Mouse (Mus musculus) v-Abl transformed pro-B cells (cell line): ENCODE data around the gene Lexm.

ENCODE experiments used
- in situ Hi-C, 2 experiments: fragments of 400-800 bp; cut with MboI; formaldehyde crosslinking; loops; one replicate each; pipeline ENCODE4 v1.15.1; 2025; ENCODE audit not compliant: unreplicated experiment in 2 of 2

The Lexm gene

DNA sequence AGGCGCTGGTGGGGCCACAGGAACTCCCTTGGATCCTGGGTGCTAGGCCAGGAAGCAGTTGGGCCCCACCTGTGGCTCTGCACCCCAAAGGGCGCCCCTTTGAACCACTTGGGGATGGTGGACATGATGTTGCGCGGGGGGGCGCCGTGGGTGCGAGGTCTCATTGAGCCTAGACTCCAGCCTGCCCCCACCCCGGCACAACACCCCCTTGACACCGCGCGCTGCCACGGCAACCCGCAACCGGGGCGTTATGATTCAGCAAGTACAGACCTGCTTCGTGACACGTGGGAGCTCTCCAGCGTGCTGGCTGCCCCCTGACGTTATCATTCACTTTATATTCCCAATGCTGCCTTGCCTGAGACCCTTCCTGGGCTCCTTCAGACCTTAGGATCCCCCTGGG lies at the start of gene Lexm:
Lexm (minus strand) TSS at position 186 of the 400 bp plus-strand sequence.
- in situ Hi-C loops: loop anchor here in 1 of 2 experiments (25.0 kb wide), 1 partner anchor 1045 kb away; no protein-coding TSS in a partner anchor

DNA sequence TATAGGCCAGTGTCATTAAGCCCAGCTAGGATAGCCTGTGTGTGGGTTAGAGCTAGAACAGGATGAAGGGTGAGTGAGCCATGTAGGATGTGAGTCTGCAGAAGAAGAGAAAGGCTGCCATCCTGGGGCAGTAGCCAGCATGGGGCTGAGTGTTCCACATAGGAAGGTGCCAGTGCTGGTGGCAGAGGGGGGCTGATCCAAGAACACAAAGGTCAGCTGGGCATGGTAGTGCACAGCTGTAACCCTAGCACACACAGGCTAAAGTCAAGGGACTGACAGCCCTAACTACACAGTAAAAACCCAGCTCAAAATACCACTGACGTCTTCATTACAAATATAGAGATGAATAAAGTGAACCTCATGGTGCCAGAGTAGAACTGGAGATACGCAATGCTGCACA lies 49.5 kb upstream of the Lexm start:
- in situ Hi-C loops: no loop called here

DNA sequence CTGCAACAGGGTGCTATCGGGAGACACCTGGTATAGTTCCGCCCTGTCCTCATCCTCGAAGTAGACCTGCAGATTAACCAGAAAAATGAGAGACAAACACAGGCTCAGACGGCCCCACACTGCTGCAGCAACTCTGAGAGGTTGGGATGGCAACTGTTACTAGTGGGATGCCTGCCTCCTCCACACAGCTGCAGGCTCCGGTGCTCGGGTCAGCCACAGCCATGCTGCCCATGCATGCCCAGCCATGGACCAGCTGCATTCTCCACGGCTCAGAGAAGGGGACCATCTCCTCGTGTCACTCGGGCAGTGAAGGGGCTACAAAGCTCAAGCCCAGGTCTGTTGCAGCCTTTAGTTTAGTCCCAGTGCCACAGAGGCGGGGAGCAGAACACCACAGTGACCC lies 48.6 kb upstream of the Lexm start:
- in situ Hi-C loops: no loop called here

DNA sequence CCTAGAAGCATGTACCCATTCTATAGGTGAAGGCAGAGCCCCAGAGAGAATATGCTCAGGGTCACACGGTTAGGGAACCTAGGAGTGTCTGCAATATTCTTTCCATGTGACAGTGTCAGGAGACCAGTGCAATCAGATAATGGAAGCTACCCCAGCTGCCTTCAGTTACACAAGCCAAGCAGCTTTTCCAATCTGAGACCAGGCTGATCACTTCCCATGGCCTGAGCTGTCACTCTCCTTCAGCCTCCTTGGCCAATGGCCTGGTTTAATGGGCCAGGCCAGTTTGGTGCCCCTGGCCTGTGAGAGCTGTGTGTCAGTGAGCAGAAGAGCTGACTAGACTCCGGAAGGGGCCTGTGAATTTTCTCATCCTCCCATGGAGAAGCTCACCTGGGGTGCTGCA lies 48.2 kb upstream of the Lexm start:
- in situ Hi-C loops: no loop called here

DNA sequence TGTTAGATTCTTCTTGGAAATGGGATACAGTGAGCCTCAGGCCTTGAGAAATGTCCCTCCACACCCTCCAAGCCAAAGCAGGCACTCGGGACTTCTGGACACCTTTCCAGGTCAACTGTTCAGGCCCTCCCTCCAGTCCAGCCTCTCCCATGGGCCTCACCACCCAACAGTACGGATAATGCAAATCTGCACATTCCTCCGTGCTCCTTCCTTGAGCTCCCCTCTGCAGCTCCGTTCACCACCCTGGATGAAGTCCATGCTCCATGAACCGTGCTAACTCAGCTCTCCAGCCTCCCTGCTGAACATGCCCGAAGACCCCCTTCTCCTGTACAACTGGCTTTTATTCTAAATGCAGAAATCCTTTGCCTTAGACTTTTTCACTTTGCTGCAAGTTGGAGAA lies 47.7 kb upstream of the Lexm start:
- in situ Hi-C loops: no loop called here

DNA sequence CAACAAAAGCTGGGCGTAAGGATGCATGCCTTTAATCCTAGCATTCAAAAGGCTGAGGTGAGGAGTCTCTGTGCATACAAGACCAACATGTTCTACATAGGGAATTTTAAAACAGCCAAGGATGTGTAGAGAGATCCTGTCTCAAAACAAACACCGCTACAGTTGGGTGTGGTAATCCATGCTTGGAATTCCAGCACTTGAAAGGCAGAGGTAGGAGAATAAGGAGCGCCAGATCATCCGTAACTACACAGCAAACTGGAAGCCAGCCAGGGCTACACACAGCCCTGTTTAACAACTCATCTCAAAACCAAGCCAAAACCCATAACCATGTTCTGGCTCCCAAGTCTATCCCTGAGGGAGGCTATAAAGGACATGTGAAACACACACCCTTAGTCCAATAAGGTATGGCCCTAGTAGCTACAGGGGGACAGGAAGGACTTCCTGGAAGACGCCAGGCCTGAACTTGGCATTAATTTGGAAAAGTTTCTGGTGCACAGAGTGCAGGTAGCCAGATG lies 47.0 kb upstream of the Lexm start:
- in situ Hi-C loops: no loop called here

DNA sequence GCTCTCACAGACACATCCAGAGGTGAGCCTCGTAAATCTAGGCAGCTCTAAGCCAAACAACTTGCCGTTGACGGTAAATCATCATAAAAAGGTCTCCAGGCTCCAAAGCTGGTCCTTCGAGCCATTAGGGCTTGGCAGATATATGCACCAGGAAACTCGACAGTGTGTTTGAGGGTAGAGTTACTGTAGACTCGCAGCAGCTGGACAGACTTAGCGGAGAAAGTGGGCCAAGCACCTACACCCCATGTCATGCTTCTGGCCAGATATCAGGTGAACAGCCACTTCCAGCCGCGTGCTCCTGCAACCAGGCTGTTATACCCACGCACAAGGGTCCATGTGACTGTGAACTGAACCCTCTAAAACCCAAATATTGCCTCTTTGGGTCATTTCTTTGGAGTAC lies 38.6 kb upstream of the Lexm start:
- in situ Hi-C loops: no loop called here

DNA sequence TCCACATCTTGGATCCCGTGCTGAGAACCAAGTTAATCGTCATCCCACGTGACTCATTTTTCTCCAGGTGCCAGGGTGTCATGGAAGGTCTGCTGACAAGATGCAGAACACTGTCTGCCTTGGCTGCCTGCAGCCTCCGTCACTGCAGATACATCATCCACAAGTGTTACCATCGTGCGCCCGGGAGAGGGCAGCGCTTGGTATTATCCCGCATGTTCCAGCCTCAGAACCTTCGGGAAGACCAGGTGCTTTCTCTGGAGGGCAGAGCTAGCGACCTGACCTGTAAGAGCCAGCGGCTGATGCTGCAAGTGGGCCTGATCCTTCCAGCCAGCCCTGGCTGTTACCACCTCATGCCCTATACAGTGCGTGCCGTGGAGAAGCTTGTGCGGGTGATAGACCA lies 36.0 kb upstream of the Lexm start:
- in situ Hi-C loops: no loop called here

DNA sequence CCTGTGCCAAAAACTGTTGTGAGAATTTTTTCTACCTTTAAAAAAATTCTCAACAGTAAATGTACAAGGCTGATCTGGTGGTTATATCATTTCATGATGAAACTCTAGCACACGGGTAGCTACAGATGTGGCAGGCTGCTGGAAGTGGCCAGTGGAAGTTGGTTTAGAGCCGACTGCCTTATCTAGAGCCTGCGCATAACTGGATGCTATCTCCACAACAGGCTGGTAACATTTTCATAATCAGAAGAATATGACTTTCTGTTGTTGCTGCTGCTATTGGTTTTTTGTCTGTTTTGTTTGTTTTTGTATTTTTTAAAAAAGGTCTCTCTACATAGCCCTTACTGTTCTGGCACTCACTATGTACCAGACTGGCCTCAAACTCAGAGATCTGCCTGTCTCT lies 35.5 kb upstream of the Lexm start:
- in situ Hi-C loops: no loop called here

DNA sequence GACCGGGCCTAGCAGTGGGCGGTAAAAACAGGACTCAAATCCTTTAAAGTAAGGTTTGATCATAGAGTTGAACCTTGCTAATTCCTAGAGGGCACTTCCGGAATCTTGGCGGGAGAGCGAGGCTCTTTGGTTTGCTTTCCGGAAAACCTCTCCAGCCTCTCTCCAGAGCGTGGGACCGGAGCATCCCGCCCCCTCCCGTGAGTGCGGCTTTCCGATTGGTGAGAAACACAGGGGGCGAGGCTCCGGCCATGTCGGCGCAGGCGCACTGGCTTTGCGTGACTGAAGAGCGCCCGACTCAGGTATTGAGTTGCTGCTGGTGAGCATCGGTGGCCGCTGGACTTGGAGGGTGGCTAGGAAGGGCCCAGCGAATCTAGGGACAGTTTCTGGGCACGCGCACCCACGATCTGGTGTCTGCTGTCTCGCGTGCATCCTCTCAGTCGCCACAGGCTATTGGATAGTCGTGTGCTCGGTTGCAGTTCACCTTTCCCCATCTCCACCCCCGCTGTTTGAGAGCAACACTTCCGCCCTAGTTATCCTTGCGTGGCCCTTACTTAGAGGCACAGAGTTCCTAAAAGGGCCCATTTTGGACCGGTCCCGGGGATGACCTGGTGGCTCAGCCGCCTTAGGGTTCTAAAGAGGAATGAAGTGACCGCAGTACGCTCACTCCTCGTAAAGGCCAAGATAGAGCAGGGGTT lies 33.9 kb upstream of the Lexm start, which contains the start of gene Pars2:
Pars2 (plus strand) TSS at position 237 of the 695 bp plus-strand sequence.
- in situ Hi-C loops: no loop called here

DNA sequence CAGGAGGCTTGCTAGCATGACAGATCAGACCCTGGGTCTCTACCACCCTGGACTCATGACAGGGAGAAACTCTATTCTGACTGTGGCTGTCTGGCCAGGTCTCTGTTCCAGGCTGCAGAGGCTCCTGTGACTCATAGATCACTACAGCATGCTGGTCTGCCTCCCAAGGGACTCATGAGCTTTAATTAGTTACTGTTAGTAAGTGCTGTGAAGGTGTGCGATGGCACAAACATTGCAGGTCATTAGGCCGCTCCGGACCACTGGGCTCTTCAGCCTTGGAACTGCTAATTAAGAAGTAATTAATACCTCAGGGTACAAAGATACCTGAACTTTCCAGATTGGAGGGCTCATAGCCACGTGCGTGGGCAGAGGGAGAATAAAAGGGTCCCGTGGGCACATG lies 30.1 kb upstream of the Lexm start:
- in situ Hi-C loops: loop anchor here in 1 of 2 experiments (25.0 kb wide), 2 partner anchors 690 to 1015 kb away; no protein-coding TSS in a partner anchor

DNA sequence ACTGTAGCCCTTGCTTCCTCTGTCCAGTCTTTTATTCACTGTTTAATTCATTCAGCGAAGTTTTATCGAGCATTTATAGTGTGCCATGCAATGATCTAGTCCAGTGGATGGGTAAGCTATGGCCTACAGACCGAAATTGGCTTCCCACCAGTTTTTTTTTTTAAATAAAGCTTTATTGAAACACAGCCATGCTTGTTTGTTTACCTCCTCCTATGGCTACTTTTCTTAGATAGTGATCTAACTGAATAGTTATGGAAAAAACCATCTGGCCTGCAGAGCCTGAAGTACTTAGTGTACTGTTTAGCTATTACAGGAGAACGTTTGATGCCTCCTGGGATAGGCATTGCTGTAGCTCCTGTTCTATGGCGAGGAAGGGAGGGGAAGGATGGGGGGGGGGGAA lies 28.8 kb upstream of the Lexm start:
- in situ Hi-C loops: loop anchor here in 1 of 2 experiments (25.0 kb wide), 2 partner anchors 692 to 1017 kb away; no protein-coding TSS in a partner anchor

DNA sequence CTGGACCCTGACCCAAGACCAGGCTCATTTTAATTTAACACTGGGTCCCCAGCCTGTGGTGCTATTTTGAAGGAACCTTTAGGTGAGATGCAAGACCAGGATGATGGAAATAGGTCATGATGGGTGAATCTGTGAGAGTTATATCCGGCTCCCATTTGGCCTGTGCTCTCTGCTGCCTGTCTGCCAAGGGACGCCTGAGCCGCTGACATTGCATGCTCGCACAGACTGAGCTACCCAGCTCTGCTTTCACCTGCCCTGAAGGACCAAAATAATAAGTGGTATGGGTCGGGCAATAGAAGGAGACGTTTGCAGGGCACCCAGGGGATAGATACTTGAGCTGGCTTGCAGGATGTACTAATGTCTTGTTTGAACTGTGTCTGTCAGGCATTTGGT lies 27.2 kb upstream of the Lexm start:
- in situ Hi-C loops: loop anchor here in 1 of 2 experiments (25.0 kb wide), 2 partner anchors 693 to 1018 kb away; no protein-coding TSS in a partner anchor

DNA sequence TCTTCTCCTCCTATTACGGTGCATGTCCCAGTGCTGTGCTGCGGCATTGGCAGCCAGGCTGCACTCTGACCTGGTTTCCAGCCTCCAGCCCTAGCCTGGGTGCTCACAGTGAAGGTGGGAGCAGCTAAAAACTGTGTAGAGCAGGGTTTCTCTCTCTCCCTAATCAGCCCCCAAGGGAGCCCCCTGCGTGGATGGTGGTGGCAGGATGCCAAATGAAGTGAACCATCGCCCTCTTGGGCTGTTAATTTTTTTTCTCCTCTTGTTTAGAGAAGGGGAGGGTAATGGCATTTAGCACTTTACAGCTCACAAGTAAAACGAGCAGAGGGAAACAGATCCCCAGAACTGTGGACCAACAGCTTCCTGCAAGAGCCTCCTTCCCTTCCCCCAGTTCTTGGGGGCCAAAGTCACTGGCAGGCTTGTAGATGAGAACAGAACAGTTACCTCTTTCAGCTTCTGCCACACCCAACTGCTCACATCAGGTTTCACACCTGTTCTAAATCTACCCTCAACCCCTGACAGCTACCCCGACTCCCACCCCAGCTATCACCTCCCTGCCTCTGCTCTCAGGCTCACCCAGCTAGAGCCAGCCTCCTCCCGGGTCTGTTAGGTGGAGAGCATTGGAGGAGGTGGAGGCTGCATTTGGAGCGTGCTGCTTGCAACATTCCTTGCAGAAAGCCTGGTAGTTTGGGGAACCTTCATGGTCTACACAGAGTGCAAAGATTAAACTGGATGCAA lies 26.6 kb upstream of the Lexm start:
- in situ Hi-C loops: loop anchor here in 1 of 2 experiments (25.0 kb wide), 2 partner anchors 694 to 1019 kb away; no protein-coding TSS in a partner anchor

DNA sequence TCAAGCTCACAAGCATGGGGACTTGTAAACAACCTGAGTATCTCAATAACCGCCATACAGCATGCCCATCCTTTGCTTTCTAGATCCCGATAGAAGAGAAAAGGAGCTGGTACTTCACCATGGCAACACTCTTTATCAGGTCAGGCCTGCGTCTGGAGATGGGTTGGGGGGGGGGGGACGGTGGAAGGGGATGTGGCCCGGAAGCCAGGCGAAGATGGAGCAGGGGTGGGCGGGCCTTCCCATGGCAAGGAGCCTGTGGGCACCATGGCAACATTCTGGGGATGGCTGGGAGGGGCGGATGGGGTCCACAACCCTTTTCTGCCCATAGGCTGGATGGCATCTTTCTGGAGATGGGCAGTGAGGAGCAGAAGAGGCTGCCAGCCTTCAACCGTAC lies 17.0 kb upstream of the Lexm start:
- in situ Hi-C loops: loop anchor here (5.0 to 25.0 kb wide), 5 partner anchors 73 to 1028 kb away; no protein-coding TSS in a partner anchor

DNA sequence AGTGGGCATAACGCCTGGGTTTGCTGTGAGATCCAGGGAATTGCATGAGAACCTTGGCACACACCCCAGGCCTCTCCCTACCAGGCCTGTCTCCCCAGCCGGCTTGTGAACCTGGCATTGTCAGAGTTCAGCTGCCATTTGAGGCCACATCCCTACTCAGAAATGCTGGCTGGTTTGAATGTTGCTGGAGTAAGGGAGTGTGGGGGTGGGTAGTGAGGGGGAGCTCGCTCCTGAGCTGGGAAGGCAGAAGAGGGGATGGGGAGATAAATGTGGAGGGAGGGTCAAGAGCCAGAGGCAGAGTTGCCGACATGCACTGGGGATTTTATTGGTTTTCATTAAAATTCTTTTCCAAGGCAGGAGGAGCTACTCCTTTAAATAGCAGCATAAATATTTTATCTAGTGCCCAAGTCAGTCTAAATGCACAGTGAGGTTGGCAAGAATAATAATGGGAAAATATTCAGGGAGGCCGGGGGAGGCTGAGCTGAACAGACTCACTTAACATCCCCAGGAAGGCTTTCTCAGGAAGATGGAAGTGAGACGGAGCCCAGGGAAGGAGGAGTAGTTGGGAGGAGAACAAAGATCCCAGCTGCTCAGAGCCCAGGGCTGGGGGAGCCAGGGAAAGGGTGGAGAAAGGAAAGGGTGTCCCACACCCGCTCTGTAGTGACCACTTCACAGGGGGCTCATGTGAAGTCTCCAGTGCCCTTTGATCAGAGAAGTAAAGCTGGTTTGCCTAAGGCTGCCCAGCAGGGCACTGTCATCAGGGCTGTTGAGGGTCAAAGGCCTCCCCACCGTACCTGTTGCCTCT lies 16.4 kb upstream of the Lexm start:
- in situ Hi-C loops: loop anchor here (5.0 to 25.0 kb wide), 5 partner anchors 74 to 1029 kb away; no protein-coding TSS in a partner anchor

DNA sequence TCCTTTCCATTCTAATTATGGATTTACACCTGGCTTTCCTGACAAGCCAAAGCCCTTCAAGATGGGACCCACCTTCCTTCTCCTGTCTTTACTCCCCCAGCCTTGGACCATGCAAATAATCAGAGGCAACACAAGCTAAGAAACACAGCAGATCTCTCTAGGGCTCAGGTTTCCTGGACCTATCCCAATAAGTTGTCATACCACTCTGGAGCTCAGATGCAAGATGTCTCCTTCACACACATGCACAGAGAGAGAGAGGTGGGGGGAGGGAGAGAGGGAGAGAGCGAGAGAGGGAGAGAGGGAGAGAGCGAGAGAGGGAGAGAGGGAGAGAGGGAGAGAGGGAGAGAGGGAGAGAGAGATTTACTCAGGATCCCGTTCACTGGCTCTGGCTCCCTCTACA lies 15.3 kb upstream of the Lexm start:
- in situ Hi-C loops: loop anchor here (5.0 to 25.0 kb wide), 5 partner anchors 75 to 1030 kb away; no protein-coding TSS in a partner anchor

DNA sequence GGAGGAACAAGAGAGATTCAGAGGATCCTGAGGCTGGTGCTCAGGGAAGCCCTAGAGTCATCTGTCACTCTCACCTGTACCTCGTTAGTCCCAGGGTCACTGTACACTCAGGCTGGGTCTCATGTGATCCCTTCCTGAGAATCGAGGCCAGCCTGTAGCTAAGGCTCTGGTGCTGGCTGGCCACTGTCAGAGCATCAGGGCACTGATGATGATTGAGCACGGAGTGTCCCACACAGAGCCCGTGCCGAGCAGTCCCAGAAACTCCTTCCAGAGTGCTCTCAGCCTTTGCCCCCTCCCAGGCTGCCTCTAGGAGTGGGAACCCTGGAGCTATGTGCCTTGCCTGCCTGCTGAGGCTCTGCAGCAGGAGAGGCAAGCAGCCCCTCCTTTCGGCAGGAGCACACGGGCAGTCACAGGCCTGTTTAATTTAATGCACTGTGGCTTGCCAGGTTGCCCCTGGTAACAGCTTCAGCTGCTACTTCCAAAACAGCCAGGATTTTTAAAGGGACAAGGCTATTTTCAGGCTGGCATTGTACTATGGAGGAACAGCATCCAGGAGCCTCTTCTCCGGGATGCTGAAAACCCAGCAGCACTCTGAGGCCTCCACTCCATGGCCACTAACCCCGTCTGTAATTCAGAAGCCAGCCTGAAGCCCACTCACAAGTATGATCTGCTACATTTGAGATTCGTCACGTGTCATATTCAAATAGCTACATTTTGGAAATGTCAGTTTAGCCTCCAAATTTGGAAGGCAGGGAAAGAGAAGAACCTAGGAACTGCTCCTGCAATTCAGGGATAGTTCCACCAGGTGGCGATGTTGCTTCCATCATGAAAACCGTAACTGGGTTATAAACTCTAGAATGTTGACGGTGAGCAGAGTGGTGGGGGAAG lies 13.5 kb upstream of the Lexm start:
- in situ Hi-C loops: loop anchor here (5.0 to 25.0 kb wide), 5 partner anchors 77 to 1032 kb away; no protein-coding TSS in a partner anchor

DNA sequence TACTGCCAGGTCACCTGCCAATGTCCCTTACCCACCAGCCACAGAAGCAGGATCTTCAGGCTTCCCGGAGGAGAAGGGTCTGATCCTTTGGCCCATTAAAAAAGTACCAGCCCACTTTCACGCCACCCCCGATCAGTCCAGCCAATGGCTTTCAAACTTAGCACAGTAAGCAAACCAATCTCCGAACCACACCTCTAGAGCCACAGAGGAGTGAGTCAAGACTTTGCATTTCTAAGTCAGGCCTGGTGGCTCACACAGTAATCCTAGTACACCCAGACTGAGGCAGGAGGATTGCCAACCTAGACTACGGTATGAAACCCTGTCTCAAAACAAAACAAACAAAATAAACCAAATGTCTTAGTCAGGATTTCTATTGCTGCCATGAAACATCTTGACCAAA lies 12.3 kb upstream of the Lexm start:
- in situ Hi-C loops: loop anchor here in 1 of 2 experiments (25.0 kb wide), 2 partner anchors 708 to 1033 kb away; no protein-coding TSS in a partner anchor
